Mouse (Mus musculus) v-Abl transformed pro-B cells (cell line): ENCODE measurements at regions not wholly inside any gene's neighbourhood (a gene's known extent, or its start where the extent isn't known, plus 50 kb on each side); places are given as distances from the start of the nearest gene placed in this dataset.

ENCODE experiments used
- in situ Hi-C, 2 experiments: fragments of 400-800 bp; cut with MboI; formaldehyde crosslinking; loops; one replicate each; pipeline ENCODE4 v1.15.1; 2025; ENCODE audit not compliant: unreplicated experiment in 2 of 2

DNA sequence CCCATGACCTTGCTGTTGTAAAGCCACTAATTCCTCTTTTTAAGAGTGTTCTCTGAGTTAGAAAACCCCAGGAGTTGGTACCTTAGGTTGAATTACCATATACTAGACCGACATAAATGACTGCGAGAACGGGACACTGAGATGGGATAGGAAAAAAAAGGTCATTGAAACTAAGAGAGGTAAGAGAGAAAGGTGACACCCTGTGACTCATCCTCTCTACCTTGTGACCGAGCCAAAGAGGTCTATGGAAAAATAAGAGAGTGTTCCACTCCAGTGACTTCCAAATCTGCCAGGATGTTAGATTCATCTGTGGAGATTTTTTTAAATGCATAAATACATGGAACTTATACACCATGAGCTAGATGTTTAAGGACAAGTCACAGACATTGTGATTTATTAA, 115.3 kb upstream of the Trib2 start:
- in situ Hi-C loops, result no loop called here

DNA sequence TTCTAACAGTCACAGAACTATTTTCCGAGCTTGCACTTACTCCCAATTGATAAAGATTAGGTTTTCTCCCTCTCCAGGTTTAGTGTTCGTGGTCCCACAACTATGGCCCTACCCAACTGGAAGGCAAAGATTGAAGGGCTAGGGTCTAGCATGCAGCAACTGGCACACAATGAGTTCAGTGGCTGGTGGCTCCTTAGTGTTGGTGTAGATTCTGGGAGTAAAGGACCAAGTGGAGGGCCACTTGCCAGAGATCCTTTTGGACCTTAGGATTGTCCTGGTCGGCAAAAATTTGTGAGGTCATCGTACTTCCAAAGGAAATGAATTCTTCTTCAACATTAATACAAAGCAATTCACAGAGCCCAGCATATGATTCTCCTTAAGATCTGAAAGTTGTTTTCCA, 114.8 kb upstream of the Trib2 start:
- in situ Hi-C loops, result no loop called here

DNA sequence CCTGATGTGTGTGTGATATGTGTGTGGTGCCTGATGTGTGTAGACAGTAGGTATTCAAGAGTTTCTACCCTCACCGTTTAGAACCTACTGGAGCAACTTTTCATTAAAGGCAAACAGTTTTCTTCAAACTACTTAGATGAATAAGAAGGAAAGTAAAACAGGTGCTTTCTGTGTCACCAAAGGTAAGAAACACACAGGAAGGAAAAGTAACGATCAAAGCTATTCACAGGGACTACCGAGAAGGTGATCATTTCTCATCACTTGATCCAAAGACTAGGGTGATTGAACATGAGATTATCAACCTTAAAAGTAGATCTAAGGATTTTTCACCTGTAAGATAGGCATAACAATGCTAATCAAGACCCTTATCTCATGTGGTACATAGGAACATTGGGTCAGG, 113.4 kb upstream of the Trib2 start:
- in situ Hi-C loops, result no loop called here

DNA sequence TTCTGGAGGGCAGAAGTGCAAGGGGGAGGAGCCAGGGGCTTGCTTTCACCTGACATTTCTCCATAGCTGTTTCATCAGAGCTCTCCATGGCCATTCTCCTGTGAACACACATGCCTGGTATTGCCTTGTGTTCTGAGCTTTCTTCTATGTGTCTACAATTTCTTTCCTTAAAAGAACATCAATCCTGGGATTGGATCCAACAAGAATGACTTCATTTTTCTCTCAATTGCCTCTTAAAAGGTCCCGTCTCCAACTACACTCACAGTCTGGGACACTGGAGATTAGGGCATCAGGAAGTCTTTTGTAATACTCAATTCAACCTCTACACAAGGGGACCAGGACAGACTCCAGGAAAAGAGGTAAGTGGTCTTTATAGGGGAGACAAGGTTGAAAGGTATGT, 112.8 kb upstream of the Trib2 start:
- in situ Hi-C loops, result no loop called here

DNA sequence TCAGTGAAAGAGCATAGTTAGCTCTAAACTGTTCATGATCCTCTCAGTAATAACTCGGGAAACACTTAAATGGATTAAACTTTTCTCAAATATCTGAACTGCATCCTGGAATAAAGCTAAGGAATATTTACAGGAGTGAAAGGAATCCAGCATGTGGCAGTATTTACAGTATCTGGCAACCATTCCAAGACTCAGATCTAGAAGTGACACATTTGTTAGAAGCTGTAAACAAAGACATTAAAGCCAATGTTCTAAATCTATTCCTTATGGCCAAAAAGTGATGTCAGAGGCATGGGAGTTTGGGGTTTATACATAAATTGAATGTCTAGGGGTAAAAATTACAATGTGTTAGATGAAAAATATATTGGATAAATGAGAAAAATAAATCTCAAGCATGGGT, 101.6 kb upstream of the Trib2 start:
- in situ Hi-C loops, result no loop called here

DNA sequence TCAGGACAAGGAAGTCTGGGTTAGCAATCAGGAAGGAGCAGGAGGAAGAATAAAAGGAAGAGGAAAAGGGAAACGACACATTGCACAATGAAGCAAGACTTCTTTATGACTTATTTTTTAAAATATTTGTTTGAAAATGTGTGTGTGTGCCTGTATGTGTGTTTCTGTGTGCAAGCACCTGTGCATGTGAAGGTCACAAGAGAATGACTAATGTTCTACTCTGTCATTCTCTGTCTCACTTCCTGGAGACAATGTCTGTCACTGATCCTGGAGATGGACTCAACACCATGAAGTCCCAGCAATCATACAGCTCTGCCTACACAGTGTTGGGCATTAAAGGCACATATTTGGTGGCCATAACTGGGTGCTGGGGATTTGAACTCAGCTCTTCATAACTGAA, 96.2 kb upstream of the Trib2 start:
- in situ Hi-C loops, result no loop called here

DNA sequence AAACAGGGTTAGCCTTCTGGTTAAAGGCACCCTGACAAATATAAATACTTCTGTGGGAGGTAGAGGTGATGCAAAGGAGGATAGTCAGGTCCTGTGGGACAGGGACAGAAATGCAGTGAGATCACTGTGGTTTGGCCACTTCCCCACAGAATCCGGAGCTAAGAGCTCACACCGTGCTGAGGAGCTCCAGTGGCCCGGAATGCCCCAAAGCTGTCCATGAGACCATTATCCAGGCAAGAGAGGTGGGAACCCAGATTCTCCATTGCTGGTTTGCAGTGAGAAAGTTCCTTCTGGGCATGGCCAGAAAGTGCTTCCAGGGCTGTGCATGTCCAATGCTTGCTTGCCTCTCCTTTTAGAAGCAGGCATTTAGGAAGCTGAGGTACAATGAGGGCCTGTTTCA, 95.8 kb upstream of the Trib2 start:
- in situ Hi-C loops, result no loop called here

DNA sequence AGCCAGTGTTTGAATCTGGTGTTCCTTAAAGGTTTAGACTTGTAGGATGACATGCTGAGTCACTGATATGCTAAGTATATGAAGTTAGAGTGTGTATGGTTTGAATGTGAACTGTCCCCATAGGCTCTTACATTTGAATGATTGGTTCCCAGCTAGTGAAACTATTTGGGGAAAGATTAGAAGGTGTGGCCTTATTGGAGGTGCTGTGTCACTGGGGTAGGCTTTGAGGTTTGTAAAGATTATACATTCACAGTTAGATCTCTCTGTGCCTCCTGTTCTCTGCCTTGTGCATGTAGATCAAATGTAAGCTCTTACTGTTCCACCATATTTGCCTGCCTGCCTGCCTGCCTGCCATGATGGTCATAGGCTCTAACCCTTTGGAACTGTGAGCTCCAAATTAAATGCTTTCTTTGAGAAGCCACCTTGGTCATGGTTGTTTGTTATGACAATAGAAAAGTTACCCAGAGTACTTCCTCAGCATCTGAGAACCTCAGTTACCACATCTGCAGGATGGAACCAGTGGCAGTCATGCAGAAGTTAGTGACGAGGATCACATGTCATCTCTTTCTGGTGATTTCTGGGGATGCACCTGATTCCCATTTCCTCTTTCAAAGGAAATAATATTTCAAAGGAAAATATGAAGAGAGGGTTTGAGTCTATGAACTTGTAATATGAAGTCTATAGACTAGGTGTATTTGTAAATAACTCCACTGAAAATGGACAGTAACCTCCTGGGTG, 94.7 kb upstream of the Trib2 start:
- in situ Hi-C loops, result no loop called here

DNA sequence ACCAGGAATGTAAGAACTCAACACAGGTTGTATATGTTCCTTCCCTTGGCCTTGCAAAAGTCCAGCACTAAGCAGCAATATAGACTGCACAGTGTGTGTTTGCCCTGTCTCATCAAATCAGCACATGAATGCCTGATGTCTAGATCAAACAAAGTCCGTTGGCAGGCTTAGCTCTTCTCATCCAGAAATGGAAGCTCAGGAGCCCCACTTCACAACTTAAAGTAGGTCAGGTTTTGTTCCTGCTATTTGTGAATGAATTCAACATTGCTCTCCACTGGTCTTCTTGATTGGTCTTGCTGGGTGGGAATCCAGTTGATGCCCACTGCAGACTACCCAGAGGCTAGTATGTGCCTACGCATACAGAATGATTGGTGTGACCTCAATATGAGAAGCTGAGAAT, 80.8 kb upstream of the Trib2 start:
- in situ Hi-C loops, result no loop called here

DNA sequence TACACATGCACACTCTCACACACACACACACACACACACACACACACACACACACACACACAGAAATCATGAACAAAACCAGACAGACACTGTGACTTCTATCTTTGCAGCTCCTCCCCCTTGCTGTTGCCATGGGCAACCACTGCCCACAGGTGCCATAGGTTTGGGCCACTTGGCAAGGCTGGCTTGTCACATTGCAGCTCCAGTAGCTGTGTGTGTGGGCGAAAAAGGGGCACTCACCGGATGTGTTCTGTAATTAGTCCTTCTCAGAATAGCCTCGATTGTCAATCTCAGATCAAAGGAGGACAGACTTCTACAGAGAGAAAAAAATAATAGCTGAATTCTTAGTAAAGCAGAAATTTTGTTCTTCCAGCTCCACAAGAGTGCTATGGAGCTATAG, 79.8 kb upstream of the Trib2 start:
- in situ Hi-C loops, result no loop called here

DNA sequence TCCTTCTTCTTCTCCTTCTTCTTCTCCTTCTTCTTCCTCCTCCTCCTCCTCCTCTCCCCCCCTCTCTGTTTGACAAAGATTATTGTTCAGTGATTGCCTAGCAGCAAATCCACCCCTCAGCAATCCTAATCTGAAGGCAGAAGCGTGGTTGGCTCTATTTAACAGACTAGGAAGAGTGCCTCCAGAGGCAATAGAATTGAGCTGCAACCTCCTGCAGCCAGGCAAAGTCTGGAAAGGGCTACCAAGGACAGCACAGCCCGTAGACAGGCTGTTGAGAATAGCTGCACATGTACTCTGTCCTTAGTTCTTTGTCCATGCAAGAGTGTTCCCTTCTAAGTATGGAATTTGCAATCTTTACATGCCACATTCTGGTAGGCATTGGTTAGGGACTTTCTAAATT, 78.5 kb upstream of the Trib2 start:
- in situ Hi-C loops, result no loop called here

DNA sequence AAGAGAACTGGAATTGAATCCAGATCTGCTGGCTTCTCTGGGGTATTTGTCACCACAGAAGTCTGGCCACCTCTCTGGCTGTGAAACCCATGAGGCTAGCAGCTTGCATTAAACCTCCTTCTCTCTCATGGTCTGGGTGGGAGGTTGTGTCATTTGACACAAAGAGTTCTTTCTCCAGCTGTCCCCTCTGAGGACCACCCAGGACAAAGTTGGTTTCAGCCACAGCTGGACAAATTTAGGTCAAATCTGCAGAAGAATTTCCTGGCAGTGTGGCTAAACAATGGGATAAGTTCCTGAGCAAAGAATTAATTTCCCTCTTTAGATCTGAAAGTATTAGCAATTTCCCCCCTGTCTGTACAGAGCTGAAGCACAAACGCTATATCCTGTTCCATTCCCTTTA, 73.9 kb upstream of the Trib2 start:
- in situ Hi-C loops, result no loop called here

DNA sequence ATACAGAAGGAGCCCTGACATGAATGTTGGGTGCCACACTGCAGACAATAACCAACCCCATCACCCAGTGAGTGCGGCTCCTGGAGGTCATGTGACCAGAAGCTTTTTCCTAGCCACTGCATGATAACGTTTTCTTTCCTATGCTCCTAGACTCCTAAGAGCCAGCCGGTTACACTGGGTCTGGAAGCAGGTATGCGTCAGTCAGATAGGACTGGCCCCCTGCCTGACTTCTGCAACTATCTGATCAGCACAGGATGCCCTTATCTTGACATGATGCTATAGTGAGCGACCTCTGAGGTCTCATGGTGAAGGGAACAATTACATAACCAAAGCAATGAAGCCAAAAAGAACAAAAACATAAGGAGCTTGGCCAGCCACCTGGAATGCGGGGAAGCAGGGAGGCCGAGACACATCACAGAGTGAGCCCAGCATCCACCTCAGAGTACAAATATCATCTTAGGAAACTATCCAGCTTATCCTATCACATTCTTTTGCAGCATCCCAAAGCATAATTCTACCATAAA, 63.2 kb upstream of the Trib2 start:
- in situ Hi-C loops, result no loop called here
